Mouse (Mus musculus): Measurements from ENCODE around the gene Car2. TPM values are rescaled to one million over a fixed set of nuclear protein-coding genes. Genes with fewer than 3 reads are reported as not detected.

Car2 gene
- polyA plus RNA-seq (2015; fragmentation: Nextera tagmentation; extraction: Ambion mirVana) = 47.1 and 83.2 TPM in 2 replicates

- Histone ChIP-seq H3K4me1 (ENCODE audit: control insufficient read depth, insufficient read depth, low read length) (no peaks in the 10 kb centered on the region), H3K27me3 (replicated peaks; ENCODE audit: control insufficient read depth, insufficient read depth, low read length) (peaks cover 6% of the 10 kb centered on the region; the same call in 1 of the 2 replicates), H3K36me3 (ENCODE audit: control insufficient read depth, insufficient read depth, low read length) (no peaks in the 10 kb centered on the region), H3K4me3 (ENCODE audit: low read length) (peak within 1 kb of the TSS; percentile 80), H3K9ac (ENCODE audit: low read depth, low read length) (peak within 1 kb of the TSS; percentile 80), H3K27ac (ENCODE audit: low read length) (peak within 1 kb of the TSS; percentile 45), H3K9me3 (ENCODE audit: control insufficient read depth, low read length) (no peaks in the 10 kb centered on the region), H3K4me2 (ENCODE audit: low read depth, low read length) (peak within 1 kb of the TSS; percentile 93)
- peak; percentile 89 for ATAC-seq
- under 1% methylated on average over 95 of the region's 95 CpGs for WGBS
Measured at GRCm38 (mm10) chr3:14886102-14887098, at the start of gene Car2. TSS of gene Car2 (plus strand) at chr3:14886273.

DNA sequence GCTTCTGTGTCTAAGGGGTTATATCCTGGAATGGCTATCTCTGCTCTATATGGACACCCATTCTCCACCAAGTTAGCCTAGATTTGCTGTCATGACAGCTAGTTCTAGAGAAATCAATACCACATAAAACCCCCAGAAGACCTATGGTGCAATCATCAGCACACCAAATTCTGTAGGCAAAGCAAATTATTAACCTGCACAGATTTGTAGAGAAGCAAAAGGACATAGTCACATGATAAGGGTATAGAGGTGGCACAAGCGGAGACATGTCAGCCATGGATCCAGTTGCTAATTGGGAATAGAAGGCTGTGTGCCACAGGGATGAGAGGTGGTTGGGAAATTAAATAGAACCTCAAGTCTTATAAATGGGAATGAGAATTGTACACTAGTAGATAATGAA lies 47.1 kb upstream of the Car2 start:
- Histone ChIP-seq H3K9ac (ENCODE audit: low read depth, low read length) (no peak overlapping the region), H3K27ac (ENCODE audit: low read length) (no peak overlapping the region), H3K36me3 (ENCODE audit: control insufficient read depth, insufficient read depth, low read length) (no peaks in the 10 kb centered on the region), H3K27me3 (replicated peaks; ENCODE audit: control insufficient read depth, insufficient read depth, low read length) (no peaks in the 10 kb centered on the region), H3K4me1 (ENCODE audit: control insufficient read depth, insufficient read depth, low read length) (no peaks in the 10 kb centered on the region), H3K9me3 (ENCODE audit: control insufficient read depth, low read length) (no peaks in the 10 kb centered on the region), H3K4me2 (ENCODE audit: low read depth, low read length) (no peak overlapping the region), H3K4me3 (ENCODE audit: low read length) (no peak overlapping the region)
- WGBS = 93% methylated on average over 1 of the region's 1 CpGs
- no peak for ATAC-seq

DNA sequence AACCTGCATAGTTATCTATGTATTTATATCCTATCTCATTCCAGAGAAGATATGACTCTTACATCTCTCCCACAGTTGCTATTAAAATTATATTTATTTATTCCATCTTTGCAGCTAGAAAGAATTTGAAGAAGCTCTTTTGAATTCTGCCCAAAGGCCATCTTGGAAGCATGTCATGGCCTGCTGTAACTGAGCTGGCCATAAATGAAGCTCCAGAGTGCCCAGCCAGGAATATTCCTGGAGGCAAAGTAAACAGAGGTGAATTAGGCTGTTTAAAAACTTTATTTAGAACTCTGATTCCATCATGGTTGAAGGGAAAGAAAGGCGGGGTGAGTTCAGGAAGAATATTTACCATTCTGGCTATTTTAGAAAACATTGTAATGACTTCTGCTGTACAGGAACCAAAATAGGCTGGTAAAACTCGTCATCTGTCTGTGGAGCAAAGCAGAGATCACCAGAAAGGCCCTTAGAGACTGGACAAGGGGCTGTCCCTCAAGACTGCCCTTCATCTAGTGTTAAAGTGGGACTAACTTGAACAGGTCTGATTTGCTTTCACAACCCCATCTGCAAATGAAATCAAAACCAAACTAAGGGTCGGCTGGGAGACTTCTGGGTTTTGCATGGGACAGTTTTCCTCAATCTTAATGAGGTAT lies 46.5 kb upstream of the Car2 start:
- Histone ChIP-seq H3K4me3 (ENCODE audit: low read length) (no peak overlapping the region), H3K4me1 (ENCODE audit: control insufficient read depth, insufficient read depth, low read length) (no peaks in the 10 kb centered on the region), H3K9ac (ENCODE audit: low read depth, low read length) (no peak overlapping the region), H3K27me3 (replicated peaks; ENCODE audit: control insufficient read depth, insufficient read depth, low read length) (no peaks in the 10 kb centered on the region), H3K4me2 (ENCODE audit: low read depth, low read length) (no peak overlapping the region), H3K36me3 (ENCODE audit: control insufficient read depth, insufficient read depth, low read length) (no peaks in the 10 kb centered on the region), H3K9me3 (ENCODE audit: control insufficient read depth, low read length) (no peaks in the 10 kb centered on the region), H3K27ac (ENCODE audit: low read length) (no peak overlapping the region)
- WGBS = 72% methylated on average over 3 of the region's 3 CpGs
- ATAC-seq = no peak

- H3K9me3 ChIP-seq (ENCODE audit: control insufficient read depth, low read length) = no peaks in the 10 kb centered on the region
- no peaks in the 10 kb centered on the region for H3K27me3 ChIP-seq (replicated peaks; ENCODE audit: control insufficient read depth, insufficient read depth, low read length)
- no peak overlapping the region for H3K27ac ChIP-seq (ENCODE audit: low read length)
- ATAC-seq = no peak
- no peak overlapping the region for H3K4me2 ChIP-seq (ENCODE audit: low read depth, low read length)
- H3K4me1 ChIP-seq (ENCODE audit: control insufficient read depth, insufficient read depth, low read length) = no peaks in the 10 kb centered on the region
- H3K4me3 ChIP-seq (ENCODE audit: low read length) = no peak overlapping the region
- no peaks in the 10 kb centered on the region for H3K36me3 ChIP-seq (ENCODE audit: control insufficient read depth, insufficient read depth, low read length)
- H3K9ac ChIP-seq (ENCODE audit: low read depth, low read length) = no peak overlapping the region
- 87% methylated on average over 2 of the region's 2 CpGs for WGBS
Measured at GRCm38 (mm10) chr3:14848587-14849254, 37.4 kb upstream of the Car2 start.

DNA sequence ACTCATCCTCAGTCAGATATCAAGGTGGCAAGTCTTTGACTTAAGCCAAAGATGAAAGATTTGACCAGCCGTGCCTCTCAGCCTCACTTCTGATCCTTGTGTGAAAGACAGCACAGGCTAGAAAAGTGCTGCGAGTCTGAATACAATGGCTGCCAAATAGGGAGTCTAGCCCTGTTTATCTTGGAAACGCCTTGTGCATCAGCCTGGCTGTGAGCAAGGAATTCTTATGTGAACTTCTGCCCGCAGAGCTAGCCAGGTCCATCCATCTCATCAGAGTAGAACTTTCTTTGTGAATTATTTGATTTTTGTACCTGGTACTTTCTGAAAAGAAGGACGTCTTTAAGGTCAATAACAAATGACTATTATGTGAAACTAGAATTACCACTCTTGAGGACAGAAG lies 32.1 kb upstream of the Car2 start:
- Histone ChIP-seq H3K27me3 (replicated peaks; ENCODE audit: control insufficient read depth, insufficient read depth, low read length) (no peaks in the 10 kb centered on the region), H3K4me1 (ENCODE audit: control insufficient read depth, insufficient read depth, low read length) (no peaks in the 10 kb centered on the region), H3K4me2 (ENCODE audit: low read depth, low read length) (no peak overlapping the region), H3K9ac (ENCODE audit: low read depth, low read length) (no peak overlapping the region), H3K4me3 (ENCODE audit: low read length) (no peak overlapping the region), H3K9me3 (ENCODE audit: control insufficient read depth, low read length) (no peaks in the 10 kb centered on the region), H3K36me3 (ENCODE audit: control insufficient read depth, insufficient read depth, low read length) (no peaks in the 10 kb centered on the region), H3K27ac (ENCODE audit: low read length) (no peak overlapping the region)
- 61% methylated on average over 5 of the region's 5 CpGs for WGBS
- no peak for ATAC-seq

DNA sequence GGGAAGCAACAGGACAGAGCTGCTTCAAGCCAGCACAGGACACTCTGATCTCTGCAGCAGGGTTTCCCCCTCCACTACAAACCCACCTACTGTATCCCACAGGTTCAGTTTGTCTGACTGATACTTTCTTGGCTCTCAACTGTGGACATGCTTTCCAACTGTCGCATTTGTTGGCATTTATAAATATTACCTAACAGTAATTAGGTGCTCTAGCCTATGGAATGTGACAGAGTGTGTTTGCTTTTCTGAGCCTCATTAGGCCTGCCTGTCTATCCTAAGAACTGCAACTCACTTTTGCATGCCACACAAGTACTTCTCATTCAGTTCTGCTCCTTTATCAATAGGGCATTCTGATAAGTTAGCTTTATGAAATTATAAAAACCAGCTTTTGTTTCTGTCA lies 31.6 kb upstream of the Car2 start:
- Histone ChIP-seq H3K4me3 (ENCODE audit: low read length) (no peak overlapping the region), H3K36me3 (ENCODE audit: control insufficient read depth, insufficient read depth, low read length) (no peaks in the 10 kb centered on the region), H3K27ac (ENCODE audit: low read length) (no peak overlapping the region), H3K9me3 (ENCODE audit: control insufficient read depth, low read length) (no peaks in the 10 kb centered on the region), H3K4me1 (ENCODE audit: control insufficient read depth, insufficient read depth, low read length) (no peaks in the 10 kb centered on the region), H3K9ac (ENCODE audit: low read depth, low read length) (no peak overlapping the region), H3K27me3 (replicated peaks; ENCODE audit: control insufficient read depth, insufficient read depth, low read length) (no peaks in the 10 kb centered on the region), H3K4me2 (ENCODE audit: low read depth, low read length) (no peak overlapping the region)
- 60% methylated on average over 1 of the region's 1 CpGs for WGBS
- no peak for ATAC-seq

- no peak overlapping the region for H3K4me3 ChIP-seq (ENCODE audit: low read length)
- no peak overlapping the region for H3K27ac ChIP-seq (ENCODE audit: low read length)
- WGBS = 70% methylated on average over 3 of the region's 3 CpGs
- no peaks in the 10 kb centered on the region for H3K9me3 ChIP-seq (ENCODE audit: control insufficient read depth, low read length)
- H3K4me2 ChIP-seq (ENCODE audit: low read depth, low read length) = no peak overlapping the region
- no peak overlapping the region for H3K9ac ChIP-seq (ENCODE audit: low read depth, low read length)
- no peaks in the 10 kb centered on the region for H3K36me3 ChIP-seq (ENCODE audit: control insufficient read depth, insufficient read depth, low read length)
- no peak for ATAC-seq
- H3K27me3 ChIP-seq (replicated peaks; ENCODE audit: control insufficient read depth, insufficient read depth, low read length) = 0 out of 2 replicates have a peak, but pooled peaks cover 2% of the 10 kb centered on the region
- H3K4me1 ChIP-seq (ENCODE audit: control insufficient read depth, insufficient read depth, low read length) = 0 out of 2 replicates have a peak, but pooled peaks cover 3% of the 10 kb centered on the region
Measured at GRCm38 (mm10) chr3:14857874-14858273, 28.2 kb upstream of the Car2 start.

GRCm38 (mm10) chr3:14860291-14860690 lies 25.8 kb upstream of the Car2 start:
- no peak for ATAC-seq
- H3K4me2 ChIP-seq (ENCODE audit: low read depth, low read length) = no peak overlapping the region
- 0 out of 2 replicates have a peak, but pooled peaks cover 5% of the 10 kb centered on the region for H3K27me3 ChIP-seq (replicated peaks; ENCODE audit: control insufficient read depth, insufficient read depth, low read length)
- no peaks in the 10 kb centered on the region for H3K36me3 ChIP-seq (ENCODE audit: control insufficient read depth, insufficient read depth, low read length)
- no peak overlapping the region for H3K27ac ChIP-seq (ENCODE audit: low read length)
- no peaks in the 10 kb centered on the region for H3K9me3 ChIP-seq (ENCODE audit: control insufficient read depth, low read length)
- no peak overlapping the region for H3K9ac ChIP-seq (ENCODE audit: low read depth, low read length)
- H3K4me3 ChIP-seq (ENCODE audit: low read length) = no peak overlapping the region
- WGBS = 71% methylated on average over 3 of the region's 3 CpGs
- 0 out of 2 replicates have a peak, but pooled peaks cover 3% of the 10 kb centered on the region for H3K4me1 ChIP-seq (ENCODE audit: control insufficient read depth, insufficient read depth, low read length)

DNA sequence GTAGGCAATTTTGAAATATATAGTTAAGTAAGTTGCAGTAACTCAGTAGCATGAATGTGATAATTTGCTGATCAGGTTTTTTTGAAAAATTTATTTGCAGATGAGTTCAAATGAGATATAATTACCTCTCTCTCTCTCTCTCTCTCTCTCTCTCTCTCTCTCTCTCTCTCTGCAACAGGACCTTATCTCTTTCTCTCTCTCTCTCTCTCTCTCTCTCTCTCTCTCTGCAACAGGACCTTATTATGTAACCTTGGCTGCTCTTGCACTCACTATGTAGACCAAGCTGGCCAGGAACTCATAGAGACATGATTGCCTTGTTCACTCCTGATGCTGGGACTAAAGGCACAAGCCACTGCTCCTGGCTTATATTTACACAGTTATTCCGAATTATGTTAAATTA lies 24.9 kb upstream of the Car2 start:
- Histone ChIP-seq H3K9me3 (ENCODE audit: control insufficient read depth, low read length) (no peaks in the 10 kb centered on the region), H3K4me2 (ENCODE audit: low read depth, low read length) (no peak overlapping the region), H3K4me3 (ENCODE audit: low read length) (no peak overlapping the region), H3K27ac (ENCODE audit: low read length) (no peak overlapping the region), H3K4me1 (ENCODE audit: control insufficient read depth, insufficient read depth, low read length) (0 out of 2 replicates have a peak, but pooled peaks cover 3% of the 10 kb centered on the region), H3K27me3 (replicated peaks; ENCODE audit: control insufficient read depth, insufficient read depth, low read length) (0 out of 2 replicates have a peak, but pooled peaks cover 5% of the 10 kb centered on the region), H3K36me3 (ENCODE audit: control insufficient read depth, insufficient read depth, low read length) (no peaks in the 10 kb centered on the region), H3K9ac (ENCODE audit: low read depth, low read length) (no peak overlapping the region)
- 72% methylated on average over 1 of the region's 1 CpGs for WGBS
- ATAC-seq = no peak

Measured in intestine, embryonic 16.5 days (tissue).